Mouse (Mus musculus) left cerebral cortex, postnatal 36 days (tissue): ENCODE data around the gene Macrod1. TPM values are rescaled to one million over a fixed set of nuclear protein-coding genes. Genes with fewer than 3 reads are reported as not detected.
A peak's percentile ranks its signal among the peaks of the same experiment; 100 is the strongest.

Experiments
- DNase-seq, 2 experiments: peaks; one replicate each; pipeline ENCODE4 v3.0.0; 2021 to 2022; ENCODE audit warnings: low spot score in 2 of 2, mixed read lengths in 1 of 2
- intact Hi-C: fragments of 180-260 bp; cut with DNase I; formaldehyde crosslinking; loops from one replicate; pipeline ENCODE4 v1.15.1; 2025
- total RNA-seq, 2 experiments: library from RNA; stranded (reverse); gene quantifications; 2 replicates each; pipeline ENCODE4 v1.2.3; 2021

Gene Macrod1
- total RNA-seq, 2 experiments from 2014 or later, result 14.1 to 17.6 TPM

- no peak for DNase-seq
- intact Hi-C loops, result loop anchor here (2.0 kb wide), 2 partner anchors 27 to 101 kb away; partner anchors contain the start of genes Mark2 and Rcor2
Measured at GRCm38 (mm10) chr19:7240291-7240690, 183.7 kb downstream of the Macrod1 start.

GRCm38 (mm10) chr19:7240782-7241690, 184.4 kb downstream of the Macrod1 start, which contains the start of gene Naa40:
Naa40 (minus strand) TSS chr19:7241183.
- intact Hi-C loops, result loop anchor here (2.0 kb wide), 2 partner anchors 26 to 100 kb away; partner anchors contain the start of genes Mark2 and Rcor2
- peak; percentile 91 to 94 for DNase-seq

- DNase-seq, result no peak
- intact Hi-C loops, result no loop called here
Measured at GRCm38 (mm10) chr19:7246021-7246420, 189.4 kb downstream of the Macrod1 start.

Other genes starting within 250 kb of the Macrod1 start
- gene Rps6ka4, start 216.2 kb upstream of the Macrod1 start, total RNA-seq, result 10 to 100 TPM; 29.6 to 45.4 TPM
- 1 to 10 TPM; 2.3 to 3.7 TPM for gene Ccdc88b, start 198.6 kb upstream of the Macrod1 start, total RNA-seq
- 10 to 100 TPM; 39.8 to 48.2 TPM for gene Trmt112, start 147.1 kb upstream of the Macrod1 start, total RNA-seq
- 100 to 1,000 TPM; 341 to 382 TPM for gene Prdx5, start 146.7 kb upstream of the Macrod1 start, total RNA-seq
- gene Esrra, start 135.0 kb upstream of the Macrod1 start, total RNA-seq, result 10 to 100 TPM; 60.6 to 66.4 TPM
- 10 to 100 TPM; 23.8 to 30.8 TPM for gene Catsperz, start 131.4 kb upstream of the Macrod1 start, total RNA-seq
- gene Kcnk4, start 122.3 kb upstream of the Macrod1 start, total RNA-seq, result 10 to 100 TPM; 34.9 to 37.0 TPM
- gene Bad, start 114.9 kb upstream of the Macrod1 start, total RNA-seq, result 10 to 100 TPM; 36.6 to 42.6 TPM
- 100 to 1,000 TPM in 1 of 2 experiments, 10 to 100 TPM in 1; 94.1 to 108 TPM for gene Gpr137, start 114.3 kb upstream of the Macrod1 start, total RNA-seq
- gene Ppp1r14b, start 81.8 kb upstream of the Macrod1 start, total RNA-seq, result 10 to 100 TPM; 51.5 to 55.6 TPM
- 10 to 100 TPM in 1 of 2 experiments, 1 to 10 TPM in 1; 9.7 to 12.5 TPM for gene Plcb3, start 80.3 kb upstream of the Macrod1 start, total RNA-seq
- 100 to 1,000 TPM; 102 to 103 TPM for gene Fkbp2, start 76.3 kb upstream of the Macrod1 start, total RNA-seq
- gene Vegfb, start 69.2 kb upstream of the Macrod1 start, total RNA-seq, result 100 to 1,000 TPM in 1 of 2 experiments, 10 to 100 TPM in 1; 88.0 to 104 TPM
- 10 to 100 TPM; 22.9 to 28.1 TPM for gene Dnajc4, start 64.2 kb upstream of the Macrod1 start, total RNA-seq
- gene Nudt22, start 60.7 kb upstream of the Macrod1 start, total RNA-seq, result 10 to 100 TPM; 12.5 to 16.8 TPM
- 10 to 100 TPM; 20.4 to 24.7 TPM for gene Trpt1, start 60.7 kb upstream of the Macrod1 start, total RNA-seq
- 1 to 10 TPM; 3.7 to 4.9 TPM for gene Fermt3, start 37.3 kb upstream of the Macrod1 start, total RNA-seq
- 100 to 1,000 TPM; 179 to 201 TPM for gene Stip1, start 16.8 kb upstream of the Macrod1 start, total RNA-seq
- 10 to 100 TPM; 36.2 to 41.7 TPM for gene Flrt1, start 48.9 kb downstream of the Macrod1 start, total RNA-seq
- gene Otub1, start 149.5 kb downstream of the Macrod1 start, total RNA-seq, result 100 to 1,000 TPM; 253 to 285 TPM
- 1,000 to 10,000 TPM in 1 of 2 experiments, 100 to 1,000 TPM in 1; 989 to 1,090 TPM for gene Cox8a, start 160.8 kb downstream of the Macrod1 start, total RNA-seq
- gene Naa40, start 184.4 kb downstream of the Macrod1 start, total RNA-seq, result 10 to 100 TPM; 26.5 to 42.4 TPM
- 10 to 100 TPM; 14.9 to 16.0 TPM for gene Rcor2, start 210.5 kb downstream of the Macrod1 start, total RNA-seq